Mouse (Mus musculus): ENCODE data around the gene Cyp39a1. TPM values are rescaled to one million over a fixed set of nuclear protein-coding genes. Genes with fewer than 3 reads are reported as not detected.

Cyp39a1 gene
- 21.8 and 24.1 TPM in 2 replicates for polyA plus RNA-seq (2015; fragmentation: Nextera tagmentation; extraction: Ambion mirVana)

DNA sequence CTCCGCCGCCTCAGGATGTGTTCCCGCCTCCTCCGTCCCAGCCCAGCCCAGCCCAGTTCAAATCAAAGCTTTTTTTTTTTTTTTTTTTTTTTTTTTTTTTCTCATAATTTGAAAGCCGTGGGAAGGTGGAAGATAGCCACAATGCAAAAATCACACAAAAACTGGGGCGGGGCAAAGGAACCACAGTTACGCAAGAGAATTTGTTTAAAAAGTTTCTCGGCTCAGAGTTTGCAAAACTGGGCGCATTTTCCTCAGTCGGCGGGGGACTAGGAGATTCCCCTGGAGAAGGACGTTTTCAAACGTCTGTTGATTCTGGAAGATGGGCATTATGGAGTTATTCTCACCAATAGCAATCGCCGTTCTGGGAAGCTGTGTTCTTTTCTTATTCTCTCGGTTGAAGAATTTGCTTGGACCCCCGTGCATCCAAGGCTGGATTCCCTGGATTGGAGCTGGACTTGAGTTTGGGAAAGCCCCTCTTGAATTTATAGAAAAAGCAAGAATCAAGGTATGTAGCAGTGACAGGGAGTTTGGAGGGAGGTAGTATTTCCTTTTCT lies at the start of gene Cyp39a1:
Gene Cyp39a1 (plus strand): TSS at position 136 of the 554 bp plus-strand sequence.
- H3K4me1 ChIP-seq, result peaks cover 28% of the 10 kb centered on the region
- H3K4me2 ChIP-seq (replicated peaks), result peak within 1 kb of the TSS; percentile 69
- H3K27ac ChIP-seq (replicated peaks), result peak within 1 kb of the TSS; percentile 66
- H3K4me3 ChIP-seq, result peak within 1 kb of the TSS; percentile 82
- H3K9ac ChIP-seq (replicated peaks), result peak within 1 kb of the TSS; percentile 85
- H3K36me3 ChIP-seq, result peaks cover 9% of the 10 kb centered on the region; the same call in 1 of the 2 replicates
- no peaks in the 10 kb centered on the region for H3K27me3 ChIP-seq
- no peaks in the 10 kb centered on the region for H3K9me3 ChIP-seq
- ATAC-seq (replicated peaks), result peak; percentile 1; the same call in 1 of the 2 replicates
- WGBS, result 0% methylated on average over 17 of the region's 17 CpGs

DNA sequence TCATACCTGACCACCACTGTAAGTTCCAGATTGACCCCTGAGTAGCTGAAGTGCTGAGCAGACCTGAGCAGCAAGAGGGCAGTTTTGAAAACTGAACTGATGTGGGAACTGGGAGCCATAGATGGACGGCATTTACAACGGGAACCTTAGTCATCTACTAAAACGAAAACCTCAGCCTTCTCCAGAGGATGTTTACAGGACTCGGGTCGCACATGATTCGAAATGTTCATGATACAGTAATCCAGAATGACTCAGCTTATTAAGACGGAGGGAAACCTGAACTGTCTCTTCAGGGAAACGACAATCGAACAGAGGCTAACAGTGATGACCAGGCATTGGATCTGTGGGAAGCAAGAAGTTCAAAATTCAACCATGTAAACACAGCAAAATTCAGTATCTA lies 48.1 kb upstream of the Cyp39a1 start:
- ATAC-seq (replicated peaks), result no peak
- Histone ChIP-seq H3K9ac (replicated peaks) (no peak overlapping the region), H3K4me3 (no peak overlapping the region), H3K4me2 (replicated peaks) (no peak overlapping the region), H3K9me3 (no peaks in the 10 kb centered on the region), H3K27me3 (no peaks in the 10 kb centered on the region), H3K36me3 (no peaks in the 10 kb centered on the region), H3K4me1 (no peaks in the 10 kb centered on the region), H3K27ac (replicated peaks) (no peak overlapping the region)
- 91% methylated on average over 9 of the region's 9 CpGs for WGBS

DNA sequence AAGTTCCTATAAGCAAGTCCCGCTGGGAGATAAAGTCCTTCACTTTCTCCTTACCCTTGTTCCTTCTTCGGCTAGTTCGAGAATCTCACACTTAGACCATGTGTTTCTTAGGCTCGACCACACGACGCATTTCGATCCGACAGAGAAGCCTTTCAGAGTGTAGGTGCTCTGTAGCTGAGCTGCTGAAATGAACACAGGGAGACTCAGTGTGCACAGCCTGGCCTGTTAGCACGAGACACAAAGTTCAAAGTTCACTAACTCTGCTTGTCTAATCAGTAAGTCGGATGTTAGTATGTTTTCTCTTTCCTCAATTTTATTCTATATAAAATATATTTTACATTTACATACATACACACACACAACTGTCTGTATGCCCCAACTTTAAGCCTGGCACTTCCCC lies 45.1 kb upstream of the Cyp39a1 start:
- Histone ChIP-seq H3K9ac (replicated peaks) (no peak overlapping the region), H3K4me3 (no peak overlapping the region), H3K9me3 (no peaks in the 10 kb centered on the region), H3K27ac (replicated peaks) (no peak overlapping the region), H3K4me1 (no peaks in the 10 kb centered on the region), H3K36me3 (no peaks in the 10 kb centered on the region), H3K27me3 (no peaks in the 10 kb centered on the region), H3K4me2 (replicated peaks) (no peak overlapping the region)
- 93% methylated on average over 10 of the region's 10 CpGs for WGBS
- ATAC-seq (replicated peaks), result no peak

DNA sequence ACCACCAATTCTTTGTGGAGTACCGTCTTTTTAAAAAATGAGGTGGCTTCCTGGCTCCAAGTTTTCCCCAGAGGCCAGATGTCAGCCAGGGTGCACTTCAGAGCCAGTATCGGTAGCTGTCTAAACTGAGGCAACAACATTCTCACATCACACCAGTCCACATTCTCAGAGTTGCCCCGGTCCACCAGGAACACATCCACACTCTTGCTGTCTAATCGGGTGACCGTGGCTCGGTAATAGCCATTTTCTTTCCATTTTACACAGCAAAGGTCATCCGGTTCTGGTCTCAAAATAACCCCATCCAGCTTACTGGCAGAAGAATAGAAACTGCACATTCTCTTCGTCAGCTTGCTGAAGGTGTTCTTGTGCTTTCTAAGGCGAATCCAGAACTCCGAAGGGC lies 39.0 kb upstream of the Cyp39a1 start:
- ATAC-seq (replicated peaks), result no peak
- no peak overlapping the region for H3K9ac ChIP-seq (replicated peaks)
- H3K9me3 ChIP-seq, result no peaks in the 10 kb centered on the region; the same call in 1 of the 2 replicates
- no peaks in the 10 kb centered on the region for H3K36me3 ChIP-seq
- H3K27ac ChIP-seq (replicated peaks), result no peak overlapping the region
- 95% methylated on average over 10 of the region's 10 CpGs for WGBS
- H3K4me3 ChIP-seq, result no peak overlapping the region
- H3K4me2 ChIP-seq (replicated peaks), result no peak overlapping the region
- peaks cover 22% of the 10 kb centered on the region; the same call in 1 of the 2 replicates for H3K27me3 ChIP-seq
- peaks cover 14% of the 10 kb centered on the region for H3K4me1 ChIP-seq

DNA sequence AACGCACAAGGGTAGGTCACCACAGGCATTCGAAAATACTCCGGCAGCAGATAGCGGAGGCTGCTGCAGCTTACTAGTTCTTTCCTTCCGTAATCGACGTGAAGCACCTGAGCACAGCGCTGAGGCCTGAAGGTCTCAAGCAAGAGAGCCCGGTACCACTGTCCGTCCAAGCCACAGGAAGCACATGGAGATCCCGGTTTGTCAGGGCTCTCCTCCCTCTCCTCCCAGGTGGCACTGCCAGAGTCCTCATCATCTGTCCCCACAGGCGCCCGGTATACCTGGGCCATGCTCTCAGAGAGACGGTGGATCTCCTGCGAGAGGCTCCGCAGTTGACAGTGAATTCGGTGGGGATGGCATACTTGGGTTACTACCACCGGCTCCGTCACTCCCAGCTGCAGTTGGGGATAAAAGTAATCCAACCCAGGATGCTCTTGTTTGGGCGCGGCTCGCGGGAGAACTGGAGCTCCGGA lies 38.2 kb upstream of the Cyp39a1 start:
- H3K4me1 ChIP-seq, result peaks cover 14% of the 10 kb centered on the region
- H3K9me3 ChIP-seq, result no peaks in the 10 kb centered on the region; the same call in 1 of the 2 replicates
- peak overlapping the region; percentile 46 for H3K9ac ChIP-seq (replicated peaks)
- peaks cover 22% of the 10 kb centered on the region; the same call in 1 of the 2 replicates for H3K27me3 ChIP-seq
- ATAC-seq (replicated peaks), result peak; percentile 28; the same call in 1 of the 2 replicates
- H3K4me3 ChIP-seq, result peak overlapping the region; percentile 45
- no peaks in the 10 kb centered on the region for H3K36me3 ChIP-seq
- 24% methylated on average over 24 of the region's 24 CpGs for WGBS
- H3K4me2 ChIP-seq (replicated peaks), result peak overlapping the region; percentile 73
- H3K27ac ChIP-seq (replicated peaks), result no peak overlapping the region

DNA sequence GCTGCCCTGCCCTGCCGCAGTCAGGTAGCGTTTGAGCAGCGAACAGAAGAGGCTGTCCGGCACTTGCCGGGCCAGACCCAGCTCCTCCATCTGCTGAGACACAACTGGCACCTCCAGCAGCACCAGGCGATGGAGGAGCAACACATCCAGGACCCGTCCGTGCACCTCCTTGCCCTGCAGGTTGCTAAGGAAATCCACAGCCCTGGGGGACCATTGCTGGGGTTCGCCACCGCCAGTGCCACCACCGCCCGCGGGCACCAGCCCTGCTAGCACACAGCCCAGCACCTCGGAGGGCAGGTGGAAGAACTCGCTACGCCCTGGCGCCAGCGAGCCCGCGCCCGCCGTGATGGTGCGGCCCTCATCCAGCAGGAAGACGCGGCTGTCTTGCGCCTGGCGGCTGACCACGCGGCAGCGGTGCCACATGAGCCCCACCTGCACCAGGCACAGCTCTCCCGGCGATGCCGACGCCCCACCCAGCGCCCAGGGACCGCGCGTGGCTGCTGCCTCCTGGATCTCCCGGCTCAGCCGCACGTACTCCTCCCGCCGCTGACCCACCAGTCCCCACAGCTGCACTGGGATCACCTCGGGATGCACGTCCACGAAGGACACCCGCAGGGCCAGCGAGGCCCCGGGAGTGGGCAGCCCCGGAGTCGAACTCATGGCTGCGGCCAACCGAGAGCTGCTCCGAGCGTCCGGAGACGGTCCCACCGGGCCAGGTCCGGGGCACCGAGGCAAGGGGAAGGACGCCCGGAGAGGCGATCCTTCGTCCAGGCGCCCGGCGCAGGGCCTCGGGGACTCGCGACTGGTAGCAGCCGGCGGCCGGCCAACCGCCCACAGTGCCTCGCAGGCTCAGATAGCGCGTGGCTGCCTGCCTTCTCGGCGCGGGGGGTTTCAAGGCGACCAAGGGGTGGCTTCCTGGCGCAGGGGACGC lies 37.5 kb upstream of the Cyp39a1 start, which contains the start of gene Tdrd6:
Gene Tdrd6 (minus strand): TSS at position 804 of the 931 bp plus-strand sequence.
- ATAC-seq (replicated peaks), result peak; percentile 74
- H3K36me3 ChIP-seq, result no peaks in the 10 kb centered on the region
- H3K4me1 ChIP-seq, result peaks cover 14% of the 10 kb centered on the region
- H3K4me2 ChIP-seq (replicated peaks), result peak within 1 kb of the TSS; percentile 73
- no peaks in the 10 kb centered on the region; the same call in 1 of the 2 replicates for H3K9me3 ChIP-seq
- 3% methylated on average over 81 of the region's 83 CpGs for WGBS
- no peak within 1 kb of the TSS for H3K27ac ChIP-seq (replicated peaks)
- H3K4me3 ChIP-seq, result peak within 1 kb of the TSS; percentile 45
- H3K9ac ChIP-seq (replicated peaks), result peak within 1 kb of the TSS; percentile 46
- H3K27me3 ChIP-seq, result peaks cover 22% of the 10 kb centered on the region; the same call in 1 of the 2 replicates

DNA sequence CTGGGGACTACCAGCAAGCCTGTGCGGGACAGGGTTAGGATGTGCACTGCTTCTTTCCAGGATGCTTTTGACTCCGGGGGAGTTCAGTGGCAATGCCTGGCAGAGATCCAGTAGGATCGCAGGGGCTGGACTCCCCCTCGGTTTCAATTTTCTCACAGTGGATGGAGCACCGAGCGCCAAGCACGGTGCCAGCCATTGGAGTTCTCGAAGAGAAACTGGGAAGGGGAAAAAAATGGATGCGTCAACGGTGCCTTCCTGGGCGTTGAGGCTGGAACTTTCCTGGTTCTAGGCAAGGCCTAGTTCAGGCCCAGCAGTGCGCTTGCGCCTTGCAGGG lies 36.8 kb upstream of the Cyp39a1 start:
- Histone ChIP-seq H3K27me3 (peaks cover 22% of the 10 kb centered on the region; the same call in 1 of the 2 replicates), H3K4me1 (peaks cover 14% of the 10 kb centered on the region), H3K9ac (replicated peaks) (no peak overlapping the region), H3K36me3 (no peaks in the 10 kb centered on the region), H3K4me3 (peak overlapping the region; percentile 45), H3K4me2 (replicated peaks) (peak overlapping the region; percentile 73), H3K9me3 (no peaks in the 10 kb centered on the region; the same call in 1 of the 2 replicates), H3K27ac (replicated peaks) (no peak overlapping the region)
- no peak; the same call in 1 of the 2 replicates for ATAC-seq (replicated peaks)
- WGBS, result 42% methylated on average over 13 of the region's 13 CpGs

DNA sequence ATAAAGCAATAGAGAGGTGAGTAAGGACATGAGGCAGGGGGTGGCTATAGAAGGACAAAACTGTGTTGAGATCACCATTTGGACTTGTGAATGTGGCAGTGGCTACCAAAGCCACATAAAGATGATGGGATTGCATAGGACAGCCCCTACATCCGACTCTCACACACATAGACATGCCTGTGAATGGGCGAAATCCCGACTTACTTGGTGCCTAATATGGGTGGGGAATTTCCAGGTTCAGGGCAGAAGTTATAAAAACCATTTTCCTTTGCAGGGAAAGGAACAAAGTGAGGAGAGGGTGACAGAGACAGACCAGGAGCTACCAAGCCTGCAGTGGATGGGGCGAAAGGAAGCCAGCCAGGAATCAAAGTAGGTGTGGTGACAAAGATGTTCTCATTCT lies 30.1 kb upstream of the Cyp39a1 start:
- no peak overlapping the region for H3K4me2 ChIP-seq (replicated peaks)
- H3K27ac ChIP-seq (replicated peaks), result no peak overlapping the region
- WGBS, result 95% methylated on average over 4 of the region's 4 CpGs
- H3K36me3 ChIP-seq, result peaks cover 10% of the 10 kb centered on the region
- H3K27me3 ChIP-seq, result no peaks in the 10 kb centered on the region
- no peak overlapping the region for H3K4me3 ChIP-seq
- no peak for ATAC-seq (replicated peaks)
- H3K9me3 ChIP-seq, result no peaks in the 10 kb centered on the region; the same call in 1 of the 2 replicates
- H3K4me1 ChIP-seq, result no peaks in the 10 kb centered on the region
- no peak overlapping the region for H3K9ac ChIP-seq (replicated peaks)

DNA sequence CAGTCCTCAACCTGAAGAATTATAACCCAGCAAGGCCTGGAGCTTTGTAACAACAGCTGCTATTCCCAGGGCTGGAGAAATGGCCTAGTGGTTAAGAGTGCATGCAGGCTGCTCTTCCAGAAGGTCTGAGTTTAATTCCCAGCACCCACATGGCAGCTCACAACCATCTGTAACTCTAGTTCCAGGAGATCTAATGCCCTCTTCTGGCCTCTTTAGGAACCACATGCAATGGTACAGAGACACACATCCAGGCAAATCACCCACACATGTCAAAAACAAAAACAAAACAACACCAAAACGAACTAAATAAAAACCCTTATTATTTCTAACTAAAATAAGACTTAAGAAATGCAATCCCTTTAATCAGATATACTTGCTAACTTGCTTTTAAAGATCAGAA lies 26.4 kb upstream of the Cyp39a1 start:
- no peak for ATAC-seq (replicated peaks)
- WGBS, result 92% methylated on average over 1 of the region's 1 CpGs
- no peak overlapping the region for H3K4me3 ChIP-seq
- peaks cover 33% of the 10 kb centered on the region for H3K36me3 ChIP-seq
- H3K9ac ChIP-seq (replicated peaks), result no peak overlapping the region
- no peaks in the 10 kb centered on the region for H3K27me3 ChIP-seq
- no peak overlapping the region for H3K4me2 ChIP-seq (replicated peaks)
- H3K27ac ChIP-seq (replicated peaks), result no peak overlapping the region
- H3K4me1 ChIP-seq, result no peaks in the 10 kb centered on the region
- no peaks in the 10 kb centered on the region for H3K9me3 ChIP-seq

DNA sequence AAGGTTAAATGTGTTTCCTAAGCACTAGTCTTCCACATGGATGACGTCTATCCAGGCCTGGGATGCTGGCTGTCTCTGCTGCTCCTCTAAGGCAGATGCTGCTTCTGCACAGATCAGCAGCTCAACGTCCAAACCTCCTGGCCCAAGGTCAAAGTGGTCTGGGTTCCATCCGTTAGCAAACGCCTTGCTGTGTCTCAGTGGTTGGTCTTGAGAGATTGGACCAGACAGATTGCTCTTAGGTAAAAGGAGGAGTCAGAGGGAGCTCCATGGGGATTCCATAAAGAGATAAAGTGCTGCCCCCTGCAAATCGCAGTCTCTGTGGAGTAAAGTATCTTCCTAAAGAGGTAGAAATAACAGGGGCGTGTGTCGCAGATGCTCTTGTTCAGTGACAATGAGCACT lies 24.0 kb upstream of the Cyp39a1 start:
- 81% methylated on average over 7 of the region's 7 CpGs for WGBS

DNA sequence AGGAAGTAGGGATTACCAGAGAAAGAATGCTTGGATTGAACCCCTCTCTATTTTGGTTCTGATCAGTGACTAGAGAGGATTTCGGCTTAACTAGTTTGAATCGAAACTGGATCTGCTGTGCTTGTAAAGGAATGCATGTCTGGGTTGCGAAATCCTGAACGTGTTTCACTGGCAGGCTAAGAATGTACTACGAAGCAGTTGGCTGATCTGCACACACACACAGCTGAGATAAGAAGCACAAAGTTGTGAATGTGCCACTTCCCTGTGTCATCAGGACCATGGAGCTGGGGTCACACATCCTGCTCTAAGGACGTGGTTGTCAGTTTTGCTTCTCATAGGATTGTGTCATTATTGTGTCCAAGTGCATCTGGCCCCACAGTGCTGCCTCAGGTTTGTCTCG lies 22.9 kb upstream of the Cyp39a1 start:
- 87% methylated on average over 7 of the region's 7 CpGs for WGBS
- Histone ChIP-seq H3K4me1 (no peaks in the 10 kb centered on the region), H3K9ac (replicated peaks) (no peak overlapping the region), H3K27me3 (no peaks in the 10 kb centered on the region), H3K9me3 (no peaks in the 10 kb centered on the region), H3K27ac (replicated peaks) (no peak overlapping the region), H3K4me3 (no peak overlapping the region), H3K36me3 (peaks cover 54% of the 10 kb centered on the region), H3K4me2 (replicated peaks) (no peak overlapping the region)
- no peak for ATAC-seq (replicated peaks)

More for the DNA sequence above, 24.0 kb upstream of the Cyp39a1 start:
- no peak overlapping the region for H3K9ac ChIP-seq (replicated peaks)
- H3K27ac ChIP-seq (replicated peaks), result no peak overlapping the region
- no peak overlapping the region for H3K4me3 ChIP-seq
- peaks cover 45% of the 10 kb centered on the region for H3K36me3 ChIP-seq
- no peaks in the 10 kb centered on the region for H3K27me3 ChIP-seq
- no peak for ATAC-seq (replicated peaks)
- no peak overlapping the region for H3K4me2 ChIP-seq (replicated peaks)
- no peaks in the 10 kb centered on the region for H3K9me3 ChIP-seq
- H3K4me1 ChIP-seq, result no peaks in the 10 kb centered on the region

DNA sequence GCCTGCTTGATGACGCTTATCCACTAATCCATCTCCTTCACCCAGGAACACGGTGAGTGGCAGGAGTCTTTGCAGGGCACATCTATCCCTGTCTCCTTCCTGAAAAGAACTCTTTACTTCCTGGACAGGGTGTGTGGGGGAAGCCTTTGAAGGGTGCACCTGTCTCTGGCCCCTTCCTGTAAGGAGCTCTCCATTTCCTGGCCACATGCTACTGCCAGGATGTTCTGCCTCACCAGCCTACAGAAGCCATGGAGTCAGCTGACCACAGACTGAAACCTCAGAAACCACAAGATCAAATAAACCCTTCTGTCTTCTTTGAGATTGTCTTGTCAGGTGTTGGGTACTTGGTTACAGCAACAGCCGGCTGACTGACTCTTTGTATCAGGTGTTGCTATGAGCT lies 22.1 kb upstream of the Cyp39a1 start:
- Histone ChIP-seq H3K36me3 (peaks cover 59% of the 10 kb centered on the region), H3K4me3 (no peak overlapping the region), H3K9ac (replicated peaks) (no peak overlapping the region), H3K4me2 (replicated peaks) (no peak overlapping the region), H3K27me3 (no peaks in the 10 kb centered on the region), H3K27ac (replicated peaks) (no peak overlapping the region), H3K9me3 (no peaks in the 10 kb centered on the region), H3K4me1 (no peaks in the 10 kb centered on the region)
- 89% methylated on average over 3 of the region's 3 CpGs for WGBS
- no peak for ATAC-seq (replicated peaks)
